Mouse (Mus musculus) liver, embryonic 15.5 days (tissue): ENCODE measurements at regions not wholly inside any gene's neighbourhood (a gene's known extent, or its start where the extent isn't known, plus 50 kb on each side); places are given as distances from the start of the nearest gene placed in this dataset.

Source experiments
- ATAC-seq: fragments of 200-750 bp; cut with Nextera tagmentation; 2 replicates; pipeline ENCODE4 v1.8.0; 2017; ENCODE audit warnings: moderate number of reproducible peaks, mild to moderate bottlenecking, moderate library complexity; ENCODE audit not compliant: insufficient read depth
- H3K27ac ChIP-seq: fragments of 300-500 bp; sonication (generic); replicated peaks from 2 replicates; pipeline ENCODE4 v1.5.1; 2015; ENCODE audit warnings: mild to moderate bottlenecking, inconsistent platforms
- H3K27me3 ChIP-seq: fragments of 300-500 bp; sonication (generic); 2 replicates; pipeline ENCODE4 v1.6.1; 2015; ENCODE audit warnings: mild to moderate bottlenecking, inconsistent platforms
- H3K36me3 ChIP-seq: fragments of 300-500 bp; sonication (generic); replicated peaks from 2 replicates; pipeline ENCODE4 v1.6.1; 2015; ENCODE audit warnings: moderate library complexity, mild to moderate bottlenecking, inconsistent platforms
- H3K4me1 ChIP-seq: fragments of 300-500 bp; sonication (generic); replicated peaks from 2 replicates; pipeline ENCODE4 v1.6.1; 2015; ENCODE audit warnings: inconsistent platforms
- H3K4me2 ChIP-seq: fragments of 300-500 bp; sonication (generic); 2 replicates; pipeline ENCODE4 v1.6.1; 2015; ENCODE audit warnings: moderate library complexity, mild to moderate bottlenecking, inconsistent platforms
- H3K4me3 ChIP-seq: fragments of 300-500 bp; sonication (generic); replicated peaks from 2 replicates; pipeline ENCODE4 v1.5.1; 2015; ENCODE audit warnings: mild to moderate bottlenecking, inconsistent platforms
- H3K9ac ChIP-seq: fragments of 300-500 bp; sonication (generic); 2 replicates; pipeline ENCODE4 v1.6.1; 2015; ENCODE audit warnings: moderate library complexity, mild to moderate bottlenecking, inconsistent platforms
- H3K9me3 ChIP-seq: fragments of 300-500 bp; sonication (generic); replicated peaks from 2 replicates; pipeline ENCODE4 v1.6.1; 2016; ENCODE audit warnings: inconsistent platforms
- WGBS: fragments of 180-500 bp; shearing (Covaris S2); methylation state at CpG from one replicate; pipeline ENCODE4 v1.1.7; 2015; ENCODE audit warnings: mixed read lengths; ENCODE audit not compliant: insufficient replicate concordance; 5-methylcytosine and 5-hydroxymethylcytosine counted together

- no peak overlapping the region for H3K9ac ChIP-seq
- H3K4me3 ChIP-seq = no peak overlapping the region
- no peak overlapping the region for H3K4me2 ChIP-seq
- no peaks in the 10 kb centered on the region for H3K27me3 ChIP-seq
- no peak overlapping the region for H3K27ac ChIP-seq
- no peak for ATAC-seq
- 13% methylated on average over 6 of the region's 6 CpGs for WGBS
- no peaks in the 10 kb centered on the region for H3K36me3 ChIP-seq
- H3K4me1 ChIP-seq = no peaks in the 10 kb centered on the region
- no peaks in the 10 kb centered on the region for H3K9me3 ChIP-seq
Observed at GRCm38 (mm10) chr9:120656976-120657375, 85.7 kb downstream of the Rpl14 start.

GRCm38 (mm10) chr9:120657786-120658185 is 86.5 kb downstream of the Rpl14 start:
- no peak overlapping the region for H3K27ac ChIP-seq
- no peaks in the 10 kb centered on the region for H3K27me3 ChIP-seq
- no peaks in the 10 kb centered on the region for H3K36me3 ChIP-seq
- no peak overlapping the region for H3K4me3 ChIP-seq
- H3K4me2 ChIP-seq = no peak overlapping the region
- H3K4me1 ChIP-seq = no peaks in the 10 kb centered on the region
- no peak for ATAC-seq
- H3K9me3 ChIP-seq = no peaks in the 10 kb centered on the region
- H3K9ac ChIP-seq = no peak overlapping the region

- no peak for ATAC-seq
- Histone ChIP-seq H3K9me3 (no peaks in the 10 kb centered on the region), H3K36me3 (no peaks in the 10 kb centered on the region), H3K27me3 (no peaks in the 10 kb centered on the region), H3K27ac (no peak overlapping the region), H3K4me1 (no peaks in the 10 kb centered on the region), H3K4me3 (no peak overlapping the region), H3K9ac (no peak overlapping the region), H3K4me2 (no peak overlapping the region)
- 49% methylated on average over 2 of the region's 2 CpGs for WGBS
Observed at GRCm38 (mm10) chr9:120658576-120658975, 87.3 kb downstream of the Rpl14 start.

GRCm38 (mm10) chr9:120661226-120661625 is 90.0 kb downstream of the Rpl14 start:
- H3K36me3 ChIP-seq = no peaks in the 10 kb centered on the region
- no peak for ATAC-seq
- H3K27ac ChIP-seq = no peak overlapping the region
- 45% methylated on average over 5 of the region's 5 CpGs for WGBS
- H3K9me3 ChIP-seq = no peaks in the 10 kb centered on the region
- H3K4me1 ChIP-seq = no peaks in the 10 kb centered on the region
- H3K9ac ChIP-seq = no peak overlapping the region
- H3K4me3 ChIP-seq = no peak overlapping the region
- H3K4me2 ChIP-seq = no peak overlapping the region
- H3K27me3 ChIP-seq = no peaks in the 10 kb centered on the region

DNA sequence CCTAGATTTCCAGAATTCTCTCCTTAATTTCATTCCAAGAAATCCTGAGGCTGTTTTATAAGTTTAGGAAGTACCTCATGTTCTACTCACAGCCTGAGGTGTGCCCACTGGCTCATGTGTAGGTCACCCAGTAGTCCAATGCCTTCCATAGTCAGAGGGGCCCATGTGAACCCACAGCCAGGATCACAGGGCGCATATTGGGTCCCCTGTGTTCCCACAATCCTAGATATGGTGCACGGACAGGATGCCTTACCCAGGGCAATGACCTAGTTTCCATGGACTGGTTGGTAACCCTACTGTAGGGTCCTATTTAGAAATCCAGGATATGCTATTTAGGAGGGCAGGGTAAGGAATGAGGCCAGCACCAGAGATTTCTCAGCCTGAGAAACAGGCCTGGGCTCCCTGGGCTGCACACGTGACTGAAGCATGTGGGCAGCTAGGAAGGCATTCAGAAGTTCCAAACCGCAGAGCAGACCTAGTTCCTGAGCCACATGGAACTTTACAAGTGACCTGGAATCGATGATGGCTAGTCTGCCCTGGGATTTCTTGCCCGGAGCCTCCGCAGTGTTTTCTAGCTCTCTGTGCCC is 90.5 kb downstream of the Rpl14 start:
- no peaks in the 10 kb centered on the region for H3K4me1 ChIP-seq
- no peak overlapping the region for H3K27ac ChIP-seq
- WGBS = 72% methylated on average over 7 of the region's 7 CpGs
- H3K9me3 ChIP-seq = no peaks in the 10 kb centered on the region
- ATAC-seq = no peak
- no peaks in the 10 kb centered on the region for H3K36me3 ChIP-seq
- H3K4me3 ChIP-seq = no peak overlapping the region
- no peak overlapping the region for H3K9ac ChIP-seq
- no peak overlapping the region for H3K4me2 ChIP-seq
- H3K27me3 ChIP-seq = no peaks in the 10 kb centered on the region

- Histone ChIP-seq H3K9ac (no peak overlapping the region), H3K36me3 (no peaks in the 10 kb centered on the region), H3K4me3 (no peak overlapping the region), H3K9me3 (no peaks in the 10 kb centered on the region), H3K4me1 (no peaks in the 10 kb centered on the region), H3K27ac (no peak overlapping the region), H3K27me3 (no peaks in the 10 kb centered on the region), H3K4me2 (no peak overlapping the region)
- WGBS = 54% methylated on average over 6 of the region's 6 CpGs
- ATAC-seq = no peak
Observed at GRCm38 (mm10) chr9:120663181-120663580, 91.9 kb downstream of the Rpl14 start.

DNA sequence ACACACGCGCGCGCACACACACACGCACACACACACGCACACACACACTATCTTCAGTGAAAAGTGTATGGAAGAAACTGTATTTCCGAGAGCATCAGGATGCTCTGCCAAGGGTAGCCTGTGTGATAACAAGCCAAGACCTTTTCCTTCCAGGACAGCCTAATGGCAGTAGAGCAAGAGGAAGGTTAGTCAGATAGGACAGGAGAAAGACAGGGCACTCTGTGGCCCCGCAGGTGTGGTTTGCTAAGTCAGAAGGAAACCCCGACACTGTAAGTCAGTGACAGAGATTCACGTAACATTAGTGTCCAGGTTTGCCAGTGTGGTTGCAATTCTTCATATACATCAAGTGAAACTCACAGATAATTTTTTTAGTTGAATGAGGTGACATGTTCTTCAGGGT is 92.8 kb downstream of the Rpl14 start:
- Histone ChIP-seq H3K4me2 (no peak overlapping the region), H3K9ac (no peak overlapping the region), H3K9me3 (no peaks in the 10 kb centered on the region), H3K27me3 (no peaks in the 10 kb centered on the region), H3K4me1 (no peaks in the 10 kb centered on the region), H3K4me3 (no peak overlapping the region), H3K27ac (no peak overlapping the region), H3K36me3 (no peaks in the 10 kb centered on the region)
- 75% methylated on average over 10 of the region's 10 CpGs for WGBS
- ATAC-seq = no peak

GRCm38 (mm10) chr9:120672452-120672851 is 101.2 kb downstream of the Rpl14 start:
- no peaks in the 10 kb centered on the region for H3K36me3 ChIP-seq
- WGBS = 57% methylated on average over 6 of the region's 6 CpGs
- no peak for ATAC-seq

GRCm38 (mm10) chr9:120674855-120675254 is 103.6 kb downstream of the Rpl14 start:
- Histone ChIP-seq H3K4me1 (0 out of 2 replicates have a peak, but pooled peaks cover 3% of the 10 kb centered on the region), H3K4me2 (no peak overlapping the region), H3K9ac (no peak overlapping the region), H3K9me3 (no peaks in the 10 kb centered on the region), H3K4me3 (no peak overlapping the region), H3K27ac (no peak overlapping the region), H3K36me3 (no peaks in the 10 kb centered on the region), H3K27me3 (peaks cover 32% of the 10 kb centered on the region)
- WGBS = under 1% methylated on average over 11 of the region's 11 CpGs
- ATAC-seq = no peak

More at GRCm38 (mm10) chr9:120672452-120672851, 101.2 kb downstream of the Rpl14 start:
- H3K4me3 ChIP-seq = no peak overlapping the region
- no peak overlapping the region for H3K4me2 ChIP-seq
- H3K27me3 ChIP-seq = peaks cover 32% of the 10 kb centered on the region
- H3K9ac ChIP-seq = no peak overlapping the region
- no peaks in the 10 kb centered on the region for H3K4me1 ChIP-seq
- H3K9me3 ChIP-seq = no peaks in the 10 kb centered on the region
- no peak overlapping the region for H3K27ac ChIP-seq

DNA sequence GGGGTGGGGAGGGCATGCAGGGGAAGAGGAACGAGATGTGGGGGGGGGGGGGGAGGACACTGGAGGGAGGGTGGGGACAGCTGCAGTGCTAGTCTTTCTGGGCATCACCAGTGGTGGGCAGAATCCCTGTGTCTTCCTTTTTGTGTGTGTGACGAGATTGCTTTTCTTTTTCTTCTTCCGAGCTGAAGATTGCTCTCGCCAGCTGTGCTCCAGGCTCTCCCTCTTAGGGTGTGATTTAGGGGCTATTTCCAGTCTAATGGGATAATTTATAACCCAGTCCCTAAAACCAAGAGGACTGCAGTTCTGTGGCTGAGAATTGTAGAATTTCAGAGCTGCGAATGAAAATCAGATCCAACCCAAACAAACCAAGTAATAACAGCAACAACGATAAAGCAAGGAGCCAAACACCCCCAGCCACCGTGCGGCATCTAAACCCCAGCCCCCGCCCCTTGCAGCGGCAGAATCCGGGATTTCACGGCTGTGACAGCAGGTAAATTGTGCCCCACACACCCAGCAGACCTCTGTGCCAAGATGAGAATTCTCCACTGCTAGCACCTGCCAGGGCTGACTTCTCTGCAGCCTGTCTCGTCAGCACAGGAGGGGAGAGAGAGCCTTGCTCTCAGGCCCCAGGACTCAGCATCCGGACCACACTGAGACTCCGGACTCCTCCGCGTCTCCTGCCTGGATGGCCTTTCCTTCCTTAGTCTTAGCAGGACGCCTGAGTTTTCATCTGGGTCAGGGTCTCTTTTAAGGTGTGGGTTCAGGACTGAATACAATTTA is 104.3 kb downstream of the Rpl14 start:
- Histone ChIP-seq H3K9ac (no peak overlapping the region), H3K4me1 (0 out of 2 replicates have a peak, but pooled peaks cover 3% of the 10 kb centered on the region), H3K36me3 (no peaks in the 10 kb centered on the region), H3K27ac (no peak overlapping the region), H3K9me3 (no peaks in the 10 kb centered on the region), H3K27me3 (peaks cover 32% of the 10 kb centered on the region), H3K4me3 (no peak overlapping the region), H3K4me2 (peak overlapping the region; percentile 17; the same call in 1 of the 2 replicates)
- no peak for ATAC-seq
- WGBS = 2% methylated on average over 18 of the region's 18 CpGs

DNA sequence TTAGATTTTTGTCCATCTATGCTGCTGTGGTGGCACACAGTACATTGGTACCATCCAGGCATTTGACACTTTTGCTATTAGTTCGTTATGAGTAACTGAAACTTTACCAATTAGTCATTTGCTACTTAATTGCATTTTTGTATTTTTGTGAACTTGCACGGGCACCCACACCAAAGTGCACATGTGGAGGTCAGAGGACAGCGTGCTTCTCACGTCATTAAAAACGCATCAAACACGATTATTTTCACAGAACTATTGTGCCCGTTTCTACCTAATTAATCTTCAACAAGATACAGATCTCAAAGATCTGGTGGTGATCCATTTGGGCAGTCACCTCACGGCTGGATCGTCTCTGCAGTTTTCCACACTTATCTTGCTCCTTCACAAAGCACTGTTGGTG is 105.1 kb downstream of the Rpl14 start:
- no peaks in the 10 kb centered on the region for H3K36me3 ChIP-seq
- no peak for ATAC-seq
- H3K4me3 ChIP-seq = no peak overlapping the region
- no peak overlapping the region for H3K27ac ChIP-seq
- H3K4me2 ChIP-seq = no peak overlapping the region
- no peaks in the 10 kb centered on the region for H3K9me3 ChIP-seq
- no peak overlapping the region for H3K9ac ChIP-seq
- H3K27me3 ChIP-seq = peaks cover 32% of the 10 kb centered on the region
- 0 out of 2 replicates have a peak, but pooled peaks cover 3% of the 10 kb centered on the region for H3K4me1 ChIP-seq
- 20% methylated on average over 9 of the region's 9 CpGs for WGBS
